In genomic region chr3:87620218-87620891, GRCm38 (mm10) we compare ENCODE assay signal across 7 mouse cellular contexts. TPM values are rescaled to one million over a fixed set of nuclear protein-coding genes. Genes with fewer than 3 reads are reported as not detected.
A peak's percentile ranks its signal among the peaks of the same experiment; 100 is the strongest.
DNase-seq lines count a peak whose midpoint lies in the region; ATAC-seq and TF ChIP-seq lines count a peak whose summit lies in the region.

No protein-coding gene starts in this region.

- no peak for TF ChIP-seq EP300 in lung, postnatal 0 days (IDR thresholded peaks at IDR 0.05)
- TF ChIP-seq EP300 in liver, embryonic 14.5 days (IDR thresholded peaks at IDR 0.05; ENCODE audit: low read depth) = no peak

- H3K27me3 ChIP-seq in lung, postnatal 0 days (replicated peaks; ENCODE audit: insufficient read depth, low read length) = no peaks in the 10 kb centered on the region
- no peaks in the 10 kb centered on the region for H3K27me3 ChIP-seq in forebrain, postnatal 0 days (ENCODE audit: insufficient read depth, low read length)
- H3K27me3 ChIP-seq in liver, embryonic 14.5 days (ENCODE audit: control insufficient read depth, insufficient read depth, low read length) = peaks cover 9% of the 10 kb centered on the region

- no peak overlapping the region for H3K9ac ChIP-seq in lung, postnatal 0 days (replicated peaks; ENCODE audit: low read depth)
- H3K9ac ChIP-seq in forebrain, postnatal 0 days = peak overlapping the region; percentile 90
- H3K9ac ChIP-seq in liver, embryonic 14.5 days (replicated peaks) = no peak overlapping the region

- no peaks in the 10 kb centered on the region for H3K36me3 ChIP-seq in lung, postnatal 0 days (ENCODE audit: insufficient read depth, low read length)
- H3K36me3 ChIP-seq in forebrain, postnatal 0 days (ENCODE audit: insufficient read depth) = no peaks in the 10 kb centered on the region
- H3K36me3 ChIP-seq in liver, embryonic 14.5 days (replicated peaks; ENCODE audit: control insufficient read depth, insufficient read depth, low read depth) = no peaks in the 10 kb centered on the region

- H3K9me3 ChIP-seq in lung, postnatal 0 days (ENCODE audit: low read length) = no peaks in the 10 kb centered on the region
- H3K9me3 ChIP-seq in forebrain, postnatal 0 days (ENCODE audit: low read length) = no peaks in the 10 kb centered on the region
- H3K9me3 ChIP-seq in liver, embryonic 14.5 days (ENCODE audit: control insufficient read depth, low read length) = no peaks in the 10 kb centered on the region

- peak overlapping the region; percentile 71 for H3K4me2 ChIP-seq in lung, postnatal 0 days (replicated peaks; ENCODE audit: low read depth, low read length)
- H3K4me2 ChIP-seq in forebrain, postnatal 0 days (ENCODE audit: low read depth) = peak overlapping the region; percentile 95
- H3K4me2 ChIP-seq in liver, embryonic 14.5 days (ENCODE audit: low read depth) = peak overlapping the region; percentile 69

- no peak for DNase-seq in lung, postnatal 0 days (ENCODE audit: low spot score)
- no peak for DNase-seq in lung, adult 18-20 months
- peak; percentile 20 for DNase-seq in forebrain, postnatal 0 days
- DNase-seq in liver, embryonic 14.5 days (ENCODE audit: low read depth in 3 of 3, low spot score in 3 of 3) = no peak
- no peak for DNase-seq in urinary bladder, postnatal 4 days (ENCODE audit: low spot score in 2 of 2)
- DNase-seq in thymus, postnatal 14 days = no peak
- no peak for DNase-seq in testis, postnatal 10 days (ENCODE audit: low spot score)

- H3K4me1 ChIP-seq in lung, postnatal 0 days (ENCODE audit: insufficient read depth, low read depth, low read length) = peaks cover 27% of the 10 kb centered on the region
- peaks cover 20% of the 10 kb centered on the region; the same call in 1 of the 2 replicates for H3K4me1 ChIP-seq in forebrain, postnatal 0 days (ENCODE audit: insufficient read depth)
- peaks cover 0 to 6% of the 10 kb centered on the region in 2 experiments; a peak in 2 of 4 replicates for H3K4me1 ChIP-seq in liver, embryonic 14.5 days (replicated peaks; ENCODE audit: control insufficient read depth in 2 of 2, insufficient read depth in 2 of 2, low read length in 1 of 2)

- 30% methylated on average over 7 of the region's 7 CpGs for WGBS in lung, postnatal 0 days
- 45% methylated on average over 7 of the region's 7 CpGs for WGBS in forebrain, postnatal 0 days
- WGBS in liver, embryonic 14.5 days (ENCODE audit: insufficient replicate concordance) = 53% methylated on average over 7 of the region's 7 CpGs

- no peak for ATAC-seq in lung, postnatal 0 days
- ATAC-seq in forebrain, postnatal 0 days = no peak
- no peak for ATAC-seq in liver, embryonic 14.5 days (ENCODE audit: insufficient read depth)

- peak overlapping the region; percentile 73 for H3K4me3 ChIP-seq in lung, postnatal 0 days (ENCODE audit: low read depth, low read length)
- H3K4me3 ChIP-seq in forebrain, postnatal 0 days (ENCODE audit: low read depth, low read length) = peak overlapping the region; percentile 88
- H3K4me3 ChIP-seq in liver, embryonic 14.5 days (ENCODE audit: insufficient read depth in 1 of 2, low read depth in 2 of 2, low read length in 2 of 2) = peak overlapping the region in 1 of 2 experiments; percentile 18; a peak in 2 of 4 replicates

- H3K27ac ChIP-seq in lung, postnatal 0 days (ENCODE audit: low read length) = no peak overlapping the region
- H3K27ac ChIP-seq in forebrain, postnatal 0 days (ENCODE audit: low read depth, low read length) = no peak overlapping the region
- no peak overlapping the region for H3K27ac ChIP-seq in liver, embryonic 14.5 days

- TF ChIP-seq CTCF in lung, postnatal 0 days (IDR thresholded peaks at IDR 0.05) = no peak
- no peak for TF ChIP-seq CTCF in forebrain, postnatal 0 days (IDR thresholded peaks at IDR 0.05; ENCODE audit: low read depth)
- no peak for TF ChIP-seq CTCF in liver, embryonic 14.5 days (IDR thresholded peaks at IDR 0.05; ENCODE audit: low read depth)

RNA-seq across cellular contexts. Expression of gene Arhgef11, which starts 3.0 kb away (rescaled TPM):
- 9.8 and 10.7 TPM in 2 replicates for polyA plus RNA-seq in lung, postnatal 0 days (2015; fragmentation: Nextera tagmentation; extraction: Ambion mirVana)
- total RNA-seq in forebrain, postnatal 0 days (2014; rRNA removed) = 48.2 and 52.6 TPM in 2 replicates
- polyA plus RNA-seq in forebrain, postnatal 0 days (2015; fragmentation: Nextera tagmentation; extraction: Ambion mirVana) = 6.9 and 10.7 TPM in 2 replicates
- polyA plus RNA-seq in liver, embryonic 14.5 days (2012; rRNA removed) = 2.7 and 3.0 TPM in 2 replicates
- polyA plus RNA-seq in liver, embryonic 14.5 days (2014; fragmentation: Nextera tagmentation; extraction: Ambion mirVana) = 2.2 TPM in 2 replicates
